Mouse (Mus musculus): ENCODE data around the gene Hnf4a.

The Hnf4a gene

DNA sequence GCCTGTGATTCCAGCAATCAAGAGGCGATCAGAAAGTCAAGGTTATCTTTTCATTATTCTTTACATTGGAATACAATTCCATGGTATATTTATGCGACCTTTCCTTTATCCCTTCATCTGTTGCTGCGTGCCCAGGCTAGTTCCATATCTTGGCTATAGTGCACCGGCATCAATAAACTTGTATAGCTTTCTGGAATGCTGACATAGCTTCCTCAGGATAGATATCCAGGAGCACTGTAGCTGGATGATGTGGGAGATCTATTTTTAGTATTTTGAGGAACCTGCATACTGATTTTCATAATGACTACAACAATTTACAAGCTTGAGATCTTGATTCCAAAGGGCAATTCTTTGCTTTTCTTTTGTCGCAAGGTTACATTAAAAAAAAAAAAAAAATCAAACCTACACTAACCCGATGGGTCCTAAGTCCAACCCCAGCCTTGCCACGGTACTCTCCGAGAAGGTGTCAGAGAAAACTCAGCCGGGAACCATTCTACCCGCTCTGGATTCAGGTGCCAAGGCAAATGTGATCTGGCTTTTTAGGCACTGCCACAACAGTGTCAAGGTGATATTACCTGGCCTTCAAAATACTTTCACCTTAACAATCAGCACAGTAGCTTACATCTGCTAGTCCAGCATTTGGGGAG lies 87.2 kb downstream of the Hnf4a start:
- no peak for DNase-seq (ENCODE audit: low read depth, low spot score)

DNA sequence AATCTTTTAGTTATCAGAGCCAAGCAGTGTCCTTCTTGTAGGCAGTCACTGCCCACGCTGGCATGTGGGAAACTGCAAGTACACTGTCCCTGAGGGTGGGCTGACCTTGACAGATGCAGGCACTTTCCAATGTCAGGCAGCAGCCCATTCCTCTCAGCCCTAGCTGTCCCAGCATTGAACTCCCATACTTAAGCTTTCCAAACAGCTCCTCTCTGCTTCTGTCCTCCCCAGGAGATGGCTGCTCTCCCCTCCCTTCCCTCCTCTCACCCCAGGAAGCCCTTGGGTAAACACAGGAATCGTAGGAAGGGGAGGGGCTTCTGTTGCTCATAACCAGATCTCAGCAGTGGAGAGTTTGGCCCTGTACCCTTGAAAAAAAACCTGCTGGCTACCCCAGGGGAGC lies 88.5 kb downstream of the Hnf4a start:
- DNase-seq (ENCODE audit: low read depth, low spot score), result no peak

DNA sequence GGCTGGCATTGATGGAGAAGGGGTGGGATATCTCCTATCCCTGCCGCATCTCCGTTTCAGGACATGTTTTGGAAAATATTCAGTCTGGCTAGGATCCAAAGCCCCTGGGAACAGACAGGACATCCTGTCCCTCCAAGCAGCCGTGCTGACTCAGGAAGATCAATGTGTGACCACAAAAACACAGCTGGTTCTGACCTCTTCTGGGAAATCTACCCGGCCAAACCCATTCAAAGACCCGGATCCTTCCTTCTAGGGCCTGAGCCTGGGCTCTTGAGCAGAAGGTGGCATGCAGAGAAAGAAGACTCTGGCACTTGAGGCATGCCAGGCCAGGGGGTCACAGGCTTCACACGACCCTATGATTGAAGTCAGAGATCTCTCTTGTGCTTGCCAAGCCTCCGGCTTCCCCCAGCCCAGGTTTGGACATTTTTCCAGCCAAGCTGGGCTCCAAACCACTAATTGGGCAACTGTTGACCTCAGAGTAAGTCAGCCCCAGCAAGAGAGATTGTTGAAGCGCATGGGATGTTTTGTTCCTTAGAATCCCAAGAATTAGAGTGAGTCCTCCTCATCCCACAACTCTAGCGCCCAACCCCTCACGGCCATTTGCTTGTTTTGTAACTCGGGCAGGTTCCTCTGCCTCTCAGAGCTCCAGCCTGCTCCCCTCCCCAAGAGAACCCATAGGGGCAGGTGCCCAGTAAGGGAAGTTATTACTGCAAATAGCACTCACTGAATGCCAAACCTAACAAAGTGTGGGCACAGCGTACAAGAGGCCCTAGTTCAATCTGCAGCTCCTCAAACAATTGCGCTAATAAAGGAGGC lies 89.7 kb downstream of the Hnf4a start:
- DNase-seq (ENCODE audit: low read depth, low spot score), result no peak

DNA sequence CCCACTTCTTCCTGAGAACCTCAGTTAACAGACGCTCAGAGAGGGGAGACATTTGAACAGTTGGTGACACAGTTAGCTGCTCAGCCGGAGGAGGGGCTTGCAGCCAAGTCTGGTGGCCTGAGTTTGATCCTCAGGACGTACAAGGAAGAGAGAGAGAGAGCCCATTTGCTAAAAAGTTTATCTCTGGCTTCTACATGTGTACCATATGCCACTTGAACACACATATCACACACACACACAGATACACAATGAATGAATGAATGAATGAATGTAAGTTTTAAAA lies 90.2 kb downstream of the Hnf4a start:
- no peak for DNase-seq (ENCODE audit: low read depth, low spot score)

DNA sequence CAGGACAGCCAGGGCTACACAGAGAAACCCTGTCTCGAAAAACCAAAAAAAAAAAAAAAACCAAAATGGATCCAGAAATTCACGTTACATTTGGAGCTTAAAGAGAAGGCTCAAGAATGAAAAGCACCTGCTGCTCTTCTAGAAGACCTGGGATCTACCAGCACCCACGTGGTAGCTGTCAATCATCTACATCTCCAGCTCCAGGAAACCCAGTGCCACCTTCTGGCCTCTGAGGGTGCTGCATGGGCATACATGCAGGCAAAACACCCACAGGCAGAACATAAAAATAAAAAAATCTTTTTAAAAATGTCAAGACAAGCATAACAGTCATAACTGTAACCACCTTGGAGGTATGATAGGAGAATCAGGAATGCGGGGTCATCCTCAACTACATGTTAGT lies 91.1 kb downstream of the Hnf4a start:
- DNase-seq (ENCODE audit: low read depth, low spot score), result peak; percentile 39

DNA sequence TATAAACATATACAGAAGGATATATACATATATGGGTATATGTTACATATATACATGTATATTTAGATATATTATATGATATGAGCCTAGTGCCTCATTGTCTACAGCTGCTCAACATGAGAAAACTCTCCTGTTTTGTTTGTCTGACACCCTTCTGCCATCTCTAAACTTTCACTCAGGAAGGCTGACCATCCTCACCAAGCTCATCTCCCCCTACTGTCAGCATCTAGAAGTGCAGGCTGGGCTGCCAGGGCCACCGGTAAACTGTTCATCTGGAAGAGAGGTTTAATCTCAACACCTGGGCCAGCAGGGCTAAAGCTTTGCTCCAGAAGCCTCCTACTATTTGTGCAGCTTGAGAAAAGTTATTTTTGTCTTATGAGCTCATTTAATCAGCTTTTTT lies 92.6 kb downstream of the Hnf4a start:
- DNase-seq (ENCODE audit: low read depth, low spot score), result peak; percentile 83

DNA sequence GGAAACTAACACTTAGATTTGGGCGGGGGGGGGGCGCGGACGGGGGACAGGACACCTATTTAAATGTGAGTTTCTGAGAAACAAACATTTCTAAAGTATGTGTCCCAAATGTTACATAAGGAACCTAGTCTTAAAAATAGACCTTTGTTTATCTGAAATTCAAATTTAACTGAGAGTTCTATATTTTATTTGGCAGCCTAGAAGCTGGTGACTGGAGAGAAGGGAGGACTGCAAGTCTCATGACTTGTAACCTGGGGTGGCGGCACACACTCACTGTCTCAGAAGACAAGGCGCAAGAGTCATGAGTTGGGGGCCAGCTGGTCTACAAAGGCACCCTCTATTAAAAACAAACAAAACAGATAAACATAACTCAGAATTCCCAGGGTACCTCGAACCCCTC lies 94.5 kb downstream of the Hnf4a start:
- DNase-seq (ENCODE audit: low read depth, low spot score), result no peak

DNA sequence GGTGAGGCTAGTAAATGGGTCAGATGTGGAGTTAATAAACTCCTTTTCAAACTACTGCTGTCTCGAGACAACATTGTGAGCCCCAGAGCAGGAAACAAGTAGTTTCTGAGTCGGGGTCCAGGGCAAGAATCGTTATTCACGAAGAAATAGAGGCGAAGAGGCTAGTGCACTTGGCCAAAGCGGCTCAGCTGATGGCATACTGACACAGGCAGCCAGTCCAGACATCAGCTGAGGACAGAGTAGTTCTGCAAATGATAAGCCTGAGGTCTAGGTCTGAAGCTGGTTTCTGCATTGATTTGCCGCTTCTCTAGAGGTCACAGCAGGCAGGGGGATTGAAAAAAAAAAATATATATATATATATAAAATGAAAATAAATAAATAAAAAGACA lies 95.1 kb downstream of the Hnf4a start:
- no peak for DNase-seq (ENCODE audit: low read depth, low spot score)

DNA sequence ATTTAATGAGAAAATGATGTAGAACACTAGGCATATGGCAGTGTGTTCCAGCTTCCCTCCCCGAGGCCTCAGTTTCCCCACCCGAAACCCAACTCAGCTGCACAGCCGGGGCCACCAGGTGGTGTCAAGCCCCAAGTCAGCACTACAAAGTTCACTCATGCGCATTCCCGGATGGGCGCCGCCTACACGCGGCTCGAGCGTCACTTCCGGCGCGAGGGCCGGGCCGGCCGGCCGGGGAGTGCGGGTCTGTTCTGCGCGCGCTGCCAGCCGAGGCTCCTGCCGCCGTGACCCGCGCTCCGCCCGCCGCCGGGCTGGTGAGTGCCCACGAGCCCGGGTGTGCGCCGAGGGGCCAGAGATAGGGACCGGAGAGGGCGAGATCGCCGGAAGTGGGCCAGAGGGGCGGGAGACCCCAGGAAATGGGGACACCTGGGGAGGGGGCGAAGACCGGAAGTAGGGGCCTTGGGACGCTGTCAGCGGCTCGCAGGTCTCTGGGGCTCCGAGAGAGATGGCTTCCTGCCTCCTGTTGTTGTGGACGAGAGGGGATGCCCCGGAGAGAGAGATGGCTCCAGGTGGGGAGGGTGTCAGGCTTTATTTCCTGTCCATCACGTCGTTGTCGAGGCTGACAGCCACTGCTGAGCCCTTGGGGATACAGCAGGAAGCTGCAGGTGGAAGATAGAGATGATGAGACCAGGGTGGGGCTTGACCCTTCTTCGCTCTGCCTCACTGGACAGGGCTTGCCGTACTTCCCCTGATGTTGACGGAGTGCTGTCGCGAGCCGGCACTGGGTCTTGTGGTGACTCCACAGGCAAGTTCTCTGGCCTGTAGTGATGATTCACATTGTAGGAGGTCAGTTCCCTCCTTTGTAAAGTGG lies 95.7 kb downstream of the Hnf4a start, which contains the start of gene Ttpal:
Gene Ttpal (plus strand): TSS at position 214 of the 871 bp plus-strand sequence.
- peak; percentile 91 for DNase-seq (ENCODE audit: low read depth, low spot score)

DNA sequence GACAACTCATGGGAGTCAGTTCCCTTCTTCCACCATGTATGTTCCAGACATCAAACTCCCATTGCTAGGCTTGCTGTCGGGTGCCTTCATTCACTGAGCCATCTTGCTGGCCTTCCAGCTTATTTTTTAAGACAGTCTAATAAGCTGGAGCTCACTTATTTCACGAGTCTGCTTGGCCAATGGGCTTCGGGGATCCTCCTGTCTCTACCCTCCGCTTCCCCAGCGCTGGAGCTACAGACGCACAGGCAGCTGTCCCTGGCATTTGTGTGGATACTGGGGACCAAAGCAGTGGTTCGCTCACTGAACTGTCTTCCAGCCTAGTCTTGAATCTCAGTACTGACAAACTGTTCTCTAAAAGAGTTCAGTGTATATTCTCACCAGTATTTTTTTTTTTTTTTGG lies 99.6 kb downstream of the Hnf4a start:
- DNase-seq (ENCODE audit: low read depth, low spot score), result no peak

DNA sequence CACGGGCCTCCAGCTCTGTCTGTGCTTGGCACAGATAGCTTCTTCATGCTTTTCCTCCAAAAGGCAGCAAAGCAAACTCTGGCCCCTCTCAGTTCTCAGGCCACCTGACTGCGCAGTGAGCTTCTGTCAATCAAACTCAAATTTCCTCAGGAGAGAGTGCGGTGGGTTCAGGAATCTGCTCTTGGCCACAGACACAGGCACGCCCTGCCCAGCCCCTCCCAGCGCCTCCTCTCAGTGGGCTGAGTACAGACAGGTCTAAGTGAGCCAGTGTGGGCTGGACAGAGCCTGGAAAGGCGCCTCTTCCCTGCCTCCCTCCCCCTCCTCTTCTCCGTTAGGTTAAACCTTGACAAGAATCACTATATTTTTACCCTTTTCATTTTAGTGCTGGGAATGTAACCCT lies 101.4 kb downstream of the Hnf4a start:
- DNase-seq (ENCODE audit: low read depth, low spot score), result peak; percentile 39

DNA sequence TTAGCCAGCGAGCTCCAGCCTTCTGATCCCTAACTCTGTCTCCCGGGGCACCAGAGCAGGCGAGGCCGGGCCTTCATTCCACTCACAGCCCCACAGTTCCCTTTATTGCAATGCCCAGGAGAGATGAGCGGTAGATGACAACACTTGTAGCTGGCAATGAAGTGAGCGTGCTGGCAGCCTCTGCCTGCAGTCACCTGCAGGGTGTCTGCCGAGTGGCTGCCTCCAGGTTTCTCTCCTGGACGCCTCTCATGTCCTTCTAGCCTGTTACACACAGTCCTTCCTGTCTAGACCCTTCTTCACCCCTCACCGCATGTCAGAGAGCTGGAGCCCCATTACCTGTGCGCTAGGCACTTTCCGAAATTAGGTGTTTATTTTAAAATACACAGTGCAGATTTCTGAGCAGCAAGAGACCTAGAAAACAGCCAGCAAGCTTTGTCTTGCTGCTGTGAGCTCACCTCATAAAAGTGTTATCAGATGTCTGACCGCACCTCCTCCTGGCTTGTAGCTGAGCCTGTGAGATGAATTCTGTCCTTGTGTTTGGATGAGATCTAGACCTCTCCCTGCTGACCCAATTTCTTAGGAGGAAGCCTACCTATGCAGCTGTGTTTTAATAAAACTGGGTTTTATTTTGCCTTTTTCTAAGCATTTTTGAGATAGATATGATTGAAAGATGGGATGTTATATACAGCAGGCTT lies 102.8 kb downstream of the Hnf4a start:
- DNase-seq (ENCODE audit: low read depth, low spot score), result no peak

DNA sequence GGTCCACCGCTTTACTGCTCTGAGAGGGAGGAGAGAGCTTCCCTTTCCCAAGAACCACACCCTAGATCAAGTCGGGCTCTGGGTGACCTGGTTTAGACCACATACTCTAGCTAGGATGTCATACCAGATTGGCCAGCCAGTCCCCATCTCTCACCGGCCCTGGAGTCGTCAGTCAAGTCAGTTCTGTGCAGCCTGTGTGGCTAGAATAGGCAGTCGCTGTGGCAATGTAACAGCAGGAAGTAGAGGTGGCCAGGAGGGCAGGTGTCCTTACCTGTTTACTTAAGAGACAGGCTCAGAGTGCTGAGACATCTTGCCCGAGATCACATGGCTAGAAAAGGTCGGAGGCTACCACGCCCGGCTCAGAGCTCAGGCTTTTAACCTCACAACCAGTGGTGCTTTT lies 104.6 kb downstream of the Hnf4a start:
- DNase-seq (ENCODE audit: low read depth, low spot score), result peak; percentile 32

DNA sequence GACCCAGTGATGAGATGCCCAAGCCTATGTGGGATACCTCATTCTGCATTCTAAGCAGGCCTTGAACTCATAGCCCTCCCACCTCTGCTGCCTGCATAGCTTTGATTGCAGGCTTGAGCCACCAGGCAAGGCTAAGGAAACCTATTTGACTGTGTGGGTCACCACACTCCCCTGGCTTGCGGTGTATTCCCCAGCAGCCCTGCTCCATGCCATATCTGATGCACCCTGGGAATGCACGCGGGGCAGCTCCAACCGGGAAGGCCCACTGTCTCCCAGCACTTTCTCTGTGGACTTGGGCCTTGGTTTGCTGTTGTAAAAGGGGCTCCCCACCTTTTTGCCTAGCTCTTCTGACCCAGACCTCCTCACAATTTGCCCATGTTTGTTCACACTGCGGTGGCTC lies 106.6 kb downstream of the Hnf4a start:
- DNase-seq (ENCODE audit: low read depth, low spot score), result no peak

DNA sequence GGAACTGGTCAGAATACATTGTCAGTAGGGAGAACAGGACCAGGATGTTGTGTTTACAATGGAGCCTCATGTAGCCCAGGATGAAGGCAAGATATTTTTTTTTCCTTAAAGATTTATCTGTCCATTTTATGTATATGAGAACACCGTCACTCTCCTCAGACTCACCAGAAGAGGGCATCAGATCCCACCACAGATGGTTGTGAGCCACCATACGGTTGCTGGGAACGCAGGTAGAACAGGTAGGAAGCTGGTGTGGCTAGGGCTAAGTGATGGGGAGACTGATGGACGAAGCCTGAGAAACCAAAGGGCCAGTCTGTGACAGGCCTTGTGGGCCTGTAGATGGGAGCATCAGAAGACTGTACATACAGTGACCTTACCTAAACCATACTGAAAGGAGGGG lies 107.4 kb downstream of the Hnf4a start:
- DNase-seq (ENCODE audit: low read depth, low spot score), result no peak

DNA sequence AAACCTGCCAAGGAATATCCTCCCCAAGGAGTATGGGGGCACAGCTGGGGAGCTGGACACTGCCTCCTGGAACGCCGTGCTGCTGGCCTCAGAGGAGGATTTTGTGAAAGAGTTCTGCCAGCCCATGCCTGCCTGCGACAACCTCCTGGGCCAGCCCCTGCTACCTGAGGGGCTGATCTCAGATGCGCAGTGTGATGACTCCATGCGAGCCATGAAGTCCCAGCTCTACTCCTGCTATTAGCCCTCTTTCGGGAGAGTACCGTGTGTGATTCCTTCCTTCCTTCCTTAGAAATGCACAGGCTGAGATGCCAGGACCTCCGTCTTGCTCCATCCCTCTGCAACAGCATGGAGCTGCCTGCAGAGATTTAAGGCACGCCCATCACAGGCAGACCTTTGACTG lies 108.8 kb downstream of the Hnf4a start:
- no peak for DNase-seq (ENCODE audit: low read depth, low spot score)

DNA sequence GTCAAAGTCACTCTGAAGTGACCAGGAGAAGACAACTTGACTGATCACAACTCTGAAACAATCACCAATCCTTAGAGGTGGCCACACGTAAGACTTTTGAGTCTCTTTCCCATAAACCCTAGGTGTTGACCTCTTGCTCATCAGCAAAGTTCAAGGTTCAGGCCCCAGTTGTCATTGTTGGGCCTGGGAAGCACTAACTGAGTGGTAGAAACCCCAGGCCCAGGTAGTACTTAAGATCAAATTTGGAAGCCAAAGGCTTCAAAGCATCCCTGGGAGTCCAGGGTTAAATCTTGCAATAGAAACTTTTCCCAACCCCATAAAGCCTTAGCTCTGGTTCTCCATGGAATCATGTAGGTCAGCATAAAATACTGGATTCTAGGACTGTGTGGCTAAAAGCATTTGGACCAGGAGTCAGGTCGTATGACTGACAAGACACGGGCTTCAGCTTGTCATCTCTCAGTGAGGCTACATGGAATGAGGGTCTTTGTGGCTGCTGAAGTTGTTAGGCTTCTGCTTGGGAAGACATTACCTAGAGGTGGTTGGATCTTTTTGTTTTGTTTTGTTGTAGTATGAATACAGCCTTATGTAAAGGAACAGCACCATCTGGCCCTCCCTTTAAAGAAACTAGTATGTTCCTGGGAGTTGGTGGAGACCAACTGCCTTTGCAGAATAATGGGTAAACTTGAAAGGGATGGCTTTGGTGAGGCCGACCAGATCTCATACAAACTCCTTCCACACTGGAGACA lies 109.5 kb downstream of the Hnf4a start:
- DNase-seq (ENCODE audit: low read depth, low spot score), result no peak

DNA sequence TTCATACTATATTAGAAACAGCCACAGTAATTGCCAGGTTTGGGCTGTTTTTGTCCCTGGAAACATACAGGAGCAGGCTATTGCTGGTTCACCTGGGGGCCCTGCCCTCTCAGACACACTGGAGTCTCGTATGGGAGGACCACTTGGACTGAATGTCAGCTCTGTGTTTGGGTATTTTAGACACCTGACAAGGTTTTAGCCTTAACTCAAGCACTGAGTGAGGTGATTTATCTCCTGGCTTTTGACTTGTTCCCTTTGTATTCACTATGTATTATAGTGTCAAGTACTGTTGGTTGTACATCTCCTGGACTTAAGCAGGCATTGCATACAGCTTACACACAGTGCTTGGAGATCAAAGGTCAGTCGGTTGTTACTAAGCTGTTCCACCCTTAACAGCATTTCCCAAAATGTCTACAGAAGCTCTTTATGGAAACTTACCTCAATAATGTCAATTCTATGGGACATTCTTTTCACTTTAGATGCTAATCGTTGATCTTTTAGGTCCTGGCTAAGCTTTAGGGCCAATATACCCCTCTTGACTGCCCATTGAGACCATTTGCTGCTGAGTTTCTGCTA lies 110.1 kb downstream of the Hnf4a start:
- DNase-seq (ENCODE audit: low read depth, low spot score), result no peak

DNA sequence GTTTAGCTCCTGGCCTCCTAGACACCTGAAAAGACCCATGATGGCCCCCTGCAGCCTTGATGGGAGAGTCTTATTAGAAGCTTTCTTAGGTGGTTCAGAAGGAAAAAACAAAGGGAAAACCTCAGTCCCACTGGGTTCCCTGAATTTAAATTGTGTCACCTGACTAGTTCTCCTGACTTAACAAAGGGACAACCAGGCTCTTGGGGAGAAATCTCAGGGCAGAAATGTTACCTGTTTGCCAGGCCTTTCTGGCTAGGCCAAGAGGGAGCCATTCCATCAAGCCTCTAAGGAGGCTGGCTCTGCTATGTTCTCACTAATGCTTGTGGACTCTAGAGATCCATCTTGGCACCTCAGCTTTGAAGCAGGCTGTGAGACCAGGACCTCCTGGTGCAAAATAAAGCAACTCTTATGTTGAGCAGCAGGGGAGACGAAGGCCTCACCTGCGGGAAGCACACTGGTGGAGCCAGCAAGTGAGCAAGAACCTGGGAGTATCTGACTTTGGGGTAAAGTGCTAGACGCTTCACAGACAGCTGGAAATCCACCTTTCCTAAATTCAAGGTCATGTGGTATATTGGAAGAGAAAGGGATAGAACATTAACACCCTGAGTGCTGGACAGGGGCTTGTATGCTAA lies 110.7 kb downstream of the Hnf4a start:
- no peak for DNase-seq (ENCODE audit: low read depth, low spot score)

DNA sequence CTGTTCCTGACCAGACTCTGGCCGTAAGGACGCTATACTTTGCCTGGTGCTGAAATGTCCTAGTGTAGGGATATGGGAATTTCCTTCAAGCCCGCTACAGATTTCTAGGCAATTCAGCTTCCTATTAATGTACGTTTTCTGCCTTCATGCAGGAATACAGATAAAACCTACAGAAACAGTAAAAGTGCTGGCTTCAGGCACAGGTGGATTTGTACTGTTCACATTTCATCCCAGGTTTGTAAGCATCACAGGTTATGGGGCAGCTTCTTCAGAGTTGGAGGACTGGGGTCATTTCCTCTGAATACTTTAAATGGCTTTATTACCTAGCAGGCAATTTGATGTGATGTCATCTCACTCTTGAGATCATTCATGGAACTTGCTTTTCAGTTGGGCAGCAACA lies 111.3 kb downstream of the Hnf4a start:
- no peak for DNase-seq (ENCODE audit: low read depth, low spot score)

Data from ZHBTc4 (cell line).